Mouse (Mus musculus): Measurements from ENCODE around the gene Itga2b. TPM values are rescaled to one million over a fixed set of nuclear protein-coding genes. Genes with fewer than 3 reads are reported as not detected.

The Itga2b gene
- polyA plus RNA-seq, 1 experiment from 2014 or later = 12.1 TPM

DNA sequence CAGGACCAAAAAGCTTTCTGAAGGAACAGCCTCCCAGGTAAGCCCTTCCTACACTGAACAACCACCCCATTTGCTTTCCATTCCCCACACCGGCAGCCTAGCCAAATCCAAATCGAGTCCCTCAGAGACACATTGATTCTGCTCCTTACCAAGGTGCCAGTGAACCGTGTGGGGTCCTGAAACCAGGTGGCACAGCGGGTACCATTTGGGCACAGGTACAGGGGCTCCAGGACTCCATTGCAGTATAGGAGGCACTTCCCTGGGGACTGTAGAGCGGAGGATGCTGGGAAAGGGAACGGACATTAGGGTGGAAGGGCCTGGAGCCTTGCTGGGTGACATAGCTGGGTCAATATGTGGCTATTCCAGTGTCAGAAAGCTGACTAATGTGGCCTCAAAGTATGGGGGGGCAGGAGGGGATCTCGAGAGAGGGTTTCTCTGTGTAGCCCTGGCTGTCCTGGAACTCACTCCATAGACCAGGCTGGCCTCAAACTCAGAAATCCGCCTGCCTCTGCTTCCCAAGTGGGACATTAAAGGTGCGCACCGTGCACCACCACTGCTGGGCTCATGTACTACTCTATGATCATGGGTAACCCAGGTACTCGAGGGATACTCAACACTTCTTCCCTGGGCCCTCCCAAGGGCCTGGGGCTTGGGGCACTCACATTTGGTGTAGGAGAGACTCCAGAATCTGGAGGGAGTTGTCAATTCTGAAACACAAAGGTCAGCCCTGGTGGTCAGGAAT is 64.2 kb downstream of the Itga2b start:
- WGBS = 79% methylated on average over 11 of the region's 11 CpGs
- peak overlapping the region; percentile 95 for H3K4me2 ChIP-seq (ENCODE audit: low read depth, low read length)
- no peak overlapping the region for H3K27ac ChIP-seq (ENCODE audit: low read length)
- no peak overlapping the region; the same call in 1 of the 2 replicates for H3K4me3 ChIP-seq (ENCODE audit: low read length)
- H3K27me3 ChIP-seq (ENCODE audit: control insufficient read depth, insufficient read depth, low read depth, low read length) = no peaks in the 10 kb centered on the region
- ATAC-seq (ENCODE audit: low read depth) = no peak
- peaks cover 22% of the 10 kb centered on the region for H3K4me1 ChIP-seq (replicated peaks; ENCODE audit: control insufficient read depth, insufficient read depth, low read length)
- H3K9ac ChIP-seq (ENCODE audit: low read length) = peak overlapping the region; percentile 34; the same call in 1 of the 2 replicates
- H3K9me3 ChIP-seq (ENCODE audit: control insufficient read depth, low read length) = no peaks in the 10 kb centered on the region
- H3K36me3 ChIP-seq (ENCODE audit: control insufficient read depth, insufficient read depth, low read length) = peaks cover 18% of the 10 kb centered on the region

DNA sequence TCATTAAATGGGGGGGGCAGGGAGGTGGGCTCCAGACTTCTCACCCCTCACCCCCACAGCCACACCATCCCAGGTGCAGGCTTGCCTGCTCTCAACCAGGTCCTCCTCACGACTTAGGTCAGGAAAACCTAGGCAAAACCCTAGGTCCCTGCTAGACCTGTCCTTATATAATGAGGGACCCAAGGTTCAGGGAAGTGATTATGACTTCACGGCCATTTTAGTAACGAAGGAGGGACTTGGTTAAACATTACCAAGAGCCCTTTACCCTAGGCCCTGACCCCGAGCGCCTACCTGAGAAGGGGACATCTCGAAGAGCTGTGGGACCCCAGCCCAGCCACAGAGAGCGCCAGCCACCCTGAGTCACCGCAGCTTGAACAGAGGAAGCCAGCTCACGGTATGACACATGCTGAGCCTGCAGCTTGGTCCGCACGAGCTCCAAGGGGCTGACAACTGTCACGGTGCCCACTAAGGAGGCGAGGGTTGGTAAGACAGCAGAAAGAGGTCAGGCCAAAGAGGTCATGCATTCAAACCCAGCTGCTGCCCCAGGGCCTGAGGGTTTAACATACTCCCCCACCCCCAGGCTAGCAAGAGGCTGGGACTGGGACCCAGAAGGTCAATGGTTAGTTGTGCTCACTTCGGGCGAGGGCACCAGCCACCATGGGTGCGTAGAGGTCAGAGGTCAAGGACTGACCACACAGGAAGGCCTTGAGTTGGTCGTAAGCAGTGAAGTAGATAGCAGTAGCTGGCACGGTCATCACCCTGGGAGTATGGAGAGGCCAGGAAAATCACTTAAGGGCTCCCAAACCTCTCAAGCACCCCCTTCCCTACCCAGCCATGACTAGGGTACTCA is 65.5 kb downstream of the Itga2b start:
- Histone ChIP-seq H3K4me2 (ENCODE audit: low read depth, low read length) (no peak overlapping the region), H3K9me3 (ENCODE audit: control insufficient read depth, low read length) (no peaks in the 10 kb centered on the region), H3K36me3 (ENCODE audit: control insufficient read depth, insufficient read depth, low read length) (peaks cover 18% of the 10 kb centered on the region), H3K9ac (ENCODE audit: low read length) (no peak overlapping the region), H3K4me1 (replicated peaks; ENCODE audit: control insufficient read depth, insufficient read depth, low read length) (peaks cover 29% of the 10 kb centered on the region), H3K27me3 (ENCODE audit: control insufficient read depth, insufficient read depth, low read depth, low read length) (peaks cover 12% of the 10 kb centered on the region), H3K4me3 (ENCODE audit: low read length) (no peak overlapping the region), H3K27ac (ENCODE audit: low read length) (no peak overlapping the region)
- WGBS = 69% methylated on average over 18 of the region's 18 CpGs
- no peak for ATAC-seq (ENCODE audit: low read depth)

DNA sequence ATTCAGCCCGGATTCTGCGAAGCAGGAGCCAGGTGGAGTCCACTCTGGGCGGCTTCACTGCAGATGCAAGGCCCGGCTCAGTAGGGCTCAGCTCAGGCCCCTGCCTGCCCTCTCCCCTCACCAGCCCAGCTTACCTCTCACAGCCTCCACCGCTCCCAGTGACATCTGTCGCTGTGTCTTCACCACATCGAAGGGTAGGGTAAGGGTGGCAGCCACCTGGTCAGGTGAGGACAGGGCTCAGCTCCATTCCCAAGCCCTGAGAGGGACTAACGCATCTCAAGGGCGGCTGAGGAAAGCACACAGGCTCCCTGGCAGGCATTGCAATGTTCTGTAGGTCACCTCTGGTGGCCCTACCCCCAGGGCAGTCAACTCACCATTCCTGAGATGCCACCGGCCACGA is 66.3 kb downstream of the Itga2b start:
- Histone ChIP-seq H3K9ac (ENCODE audit: low read length) (no peak overlapping the region), H3K27ac (ENCODE audit: low read length) (no peak overlapping the region), H3K4me1 (replicated peaks; ENCODE audit: control insufficient read depth, insufficient read depth, low read length) (peaks cover 34% of the 10 kb centered on the region), H3K4me3 (ENCODE audit: low read length) (no peak overlapping the region), H3K36me3 (ENCODE audit: control insufficient read depth, insufficient read depth, low read length) (peaks cover 18% of the 10 kb centered on the region), H3K4me2 (ENCODE audit: low read depth, low read length) (no peak overlapping the region), H3K27me3 (ENCODE audit: control insufficient read depth, insufficient read depth, low read depth, low read length) (peaks cover 19% of the 10 kb centered on the region), H3K9me3 (ENCODE audit: control insufficient read depth, low read length) (no peaks in the 10 kb centered on the region)
- WGBS = 94% methylated on average over 11 of the region's 11 CpGs
- no peak for ATAC-seq (ENCODE audit: low read depth)

Small RNA genes lying within 50 kb of the gene (microRNA-seq; reads per million reads assigned to microRNA genes)
- gene Mir6930 = 0.59 reads per million

Other genes with a start within 250 kb of the Itga2b start
- 70.1 and 80.4 TPM in 2 replicates for gene Hdac5, start 240.0 kb downstream of the Itga2b start, polyA plus RNA-seq (2015; fragmentation: Nextera tagmentation; extraction: Ambion mirVana)
- 18.7 and 19.4 TPM in 2 replicates for gene BC030867, start 221.2 kb downstream of the Itga2b start, polyA plus RNA-seq (2015; fragmentation: Nextera tagmentation; extraction: Ambion mirVana)
- 0.05 and 0.08 TPM in 2 replicates for gene Asb16, start 201.4 kb downstream of the Itga2b start, polyA plus RNA-seq (2015; fragmentation: Nextera tagmentation; extraction: Ambion mirVana)
- gene Tmub2, start 185.2 kb downstream of the Itga2b start, polyA plus RNA-seq (2015; fragmentation: Nextera tagmentation; extraction: Ambion mirVana) = 52.8 and 60.2 TPM in 2 replicates
- gene Atxn7l3, start 173.5 kb downstream of the Itga2b start, polyA plus RNA-seq (2015; fragmentation: Nextera tagmentation; extraction: Ambion mirVana) = 11.1 and 11.6 TPM in 2 replicates
- gene Ubtf, start 150.4 kb downstream of the Itga2b start, polyA plus RNA-seq (2015; fragmentation: Nextera tagmentation; extraction: Ambion mirVana) = 69.6 and 73.0 TPM in 2 replicates
- gene Slc4a1, start 103.9 kb downstream of the Itga2b start, polyA plus RNA-seq (2015; fragmentation: Nextera tagmentation; extraction: Ambion mirVana) = 8.9 and 18.2 TPM in 2 replicates
- 1.8 and 2.9 TPM in 2 replicates for gene Rundc3a, start 76.7 kb downstream of the Itga2b start, polyA plus RNA-seq (2015; fragmentation: Nextera tagmentation; extraction: Ambion mirVana)
- gene Slc25a39, start 62.2 kb downstream of the Itga2b start, polyA plus RNA-seq (2015; fragmentation: Nextera tagmentation; extraction: Ambion mirVana) = 234 and 252 TPM in 2 replicates
- gene Grn, start 39.8 kb downstream of the Itga2b start, polyA plus RNA-seq (2015; fragmentation: Nextera tagmentation; extraction: Ambion mirVana) = 195 and 201 TPM in 2 replicates
- gene Fam171a2, start 22.4 kb downstream of the Itga2b start, polyA plus RNA-seq (2015; fragmentation: Nextera tagmentation; extraction: Ambion mirVana) = 2.9 and 3.9 TPM in 2 replicates
- gene Gpatch8, start 86.3 kb upstream of the Itga2b start, polyA plus RNA-seq (2015; fragmentation: Nextera tagmentation; extraction: Ambion mirVana) = 47.1 and 48.6 TPM in 2 replicates
- gene Gm11627, start 109.3 kb upstream of the Itga2b start, polyA plus RNA-seq (2015; fragmentation: Nextera tagmentation; extraction: Ambion mirVana) = 18.4 and 23.2 TPM in 2 replicates
- 25.9 and 27.8 TPM in 2 replicates for gene Fzd2, start 134.3 kb upstream of the Itga2b start, polyA plus RNA-seq (2015; fragmentation: Nextera tagmentation; extraction: Ambion mirVana)
- gene Meioc, start 193.6 kb upstream of the Itga2b start, polyA plus RNA-seq (2015; fragmentation: Nextera tagmentation; extraction: Ambion mirVana) = 0.16 and 0.19 TPM in 2 replicates
- gene Ccdc43, start 227.7 kb upstream of the Itga2b start, polyA plus RNA-seq (2015; fragmentation: Nextera tagmentation; extraction: Ambion mirVana) = 45.9 and 47.5 TPM in 2 replicates